Mouse (Mus musculus) midbrain, postnatal 0 days (tissue): Measurements from ENCODE around the gene Dusp28. TPM values are rescaled to one million over a fixed set of nuclear protein-coding genes. Genes with fewer than 3 reads are reported as not detected.
"Not testable (repeated sequence)": the region's sequence is repeated elsewhere in the genome, so short reads cannot be mapped to it uniquely, and the experiment has no call there.

Experiments
- ATAC-seq: fragments of 200-750 bp; cut with Nextera tagmentation; 2 replicates; pipeline ENCODE4 v1.8.0; 2017; ENCODE audit warnings: moderate number of reproducible peaks, mild to moderate bottlenecking, moderate TSS enrichment, moderate library complexity; ENCODE audit not compliant: low FRiP score
- DNase-seq: peaks from one replicate; pipeline ENCODE4 v3.0.0-alpha.2; 2015; ENCODE audit warnings: low spot score
- H3K27ac ChIP-seq: fragments of 300-500 bp; sonication (generic); 2 replicates; pipeline ENCODE4 v1.5.1; 2014; ENCODE audit warnings: low read depth, mild to moderate bottlenecking, low read length, mixed read lengths
- H3K27me3 ChIP-seq: fragments of 300-500 bp; sonication (generic); 2 replicates; pipeline ENCODE4 v1.6.1; 2014; ENCODE audit warnings: low read length, control low read depth, mixed read lengths; ENCODE audit not compliant: insufficient read depth
- H3K36me3 ChIP-seq: fragments of 300-500 bp; sonication (generic); 2 replicates; pipeline ENCODE4 v1.6.1; 2014; ENCODE audit warnings: low read length, control low read depth, mixed read lengths; ENCODE audit not compliant: insufficient read depth
- H3K4me1 ChIP-seq: fragments of 300-500 bp; sonication (generic); 2 replicates; pipeline ENCODE4 v1.6.1; 2014; ENCODE audit warnings: mild to moderate bottlenecking, control low read depth, antibody characterized with exemption, low read length, mixed read lengths; ENCODE audit not compliant: insufficient read depth
- H3K4me2 ChIP-seq: fragments of 300-500 bp; sonication (generic); 2 replicates; pipeline ENCODE4 v1.6.1; 2014; ENCODE audit warnings: low read depth, mild to moderate bottlenecking, low read length, mixed read lengths; ENCODE audit not compliant: poor library complexity, severe bottlenecking
- H3K4me3 ChIP-seq: fragments of 300-500 bp; sonication (generic); 2 replicates; pipeline ENCODE4 v1.5.1; 2014; ENCODE audit warnings: low read depth, mild to moderate bottlenecking, low read length, moderate library complexity
- H3K9ac ChIP-seq: fragments of 300-500 bp; sonication (generic); replicated peaks from 2 replicates; pipeline ENCODE4 v1.6.1; 2014; ENCODE audit warnings: mild to moderate bottlenecking, low read length, moderate library complexity, mixed read lengths; ENCODE audit not compliant: poor library complexity, severe bottlenecking
- H3K9me3 ChIP-seq: fragments of 300-500 bp; sonication (generic); 2 replicates; pipeline ENCODE4 v1.6.1; 2016; ENCODE audit warnings: low read length, control low read depth
- CTCF ChIP-seq: IDR thresholded peaks from 2 replicates; pipeline ENCODE4 v1.5.1; 2016; ENCODE audit warnings: antibody characterized with exemption, mild to moderate bottlenecking
- WGBS: fragments of 180-500 bp; shearing (Covaris S2); extraction: QIAGEN DNeasy Blood & Tissue Kit; methylation state at CpG from one replicate; pipeline ENCODE4 v1.1.7; 2014; 5-methylcytosine and 5-hydroxymethylcytosine counted together
- polyA plus RNA-seq: library from polyadenylated mRNA; unstranded; fragments of >200 nt; fragmentation: Nextera tagmentation; extraction: Ambion mirVana; gene quantifications from 2 replicates; pipeline ENCODE4 v1.2.1, GENCODE M21; 2015
- total RNA-seq: library from RNA; depleted of rRNA; stranded (reverse); fragments of >200 nt; gene quantifications from 2 replicates; pipeline ENCODE4 v1.2.3, GENCODE M21; 2014; rRNA removed

Dusp28 gene
- total and polyA plus RNA-seq, 2 experiments from 2014 or later, result 24.6 to 30.2 TPM

GRCm38 (mm10) chr1:92956571-92957335 lies 50.0 kb downstream of the Dusp28 start:
- H3K36me3 ChIP-seq, DNase-seq, ATAC-seq, H3K4me2 ChIP-seq, H3K27ac ChIP-seq, H3K27me3 ChIP-seq, H3K9ac ChIP-seq, H3K4me3 ChIP-seq, H3K4me1 ChIP-seq, H3K9me3 ChIP-seq: not testable (repeated sequence)
- peak; percentile 75 for TF ChIP-seq CTCF
- 7% methylated on average over 11 of the region's 11 CpGs for WGBS

Other genes with a start within 250 kb of the Dusp28 start
- 151 and 208 TPM in 2 replicates for gene Gpc1, start 75.3 kb upstream of the Dusp28 start, total RNA-seq
- 51.8 and 53.3 TPM in 2 replicates for gene Gpc1, start 75.3 kb upstream of the Dusp28 start, polyA plus RNA-seq
- gene Ankmy1, start 4.1 kb upstream of the Dusp28 start, total RNA-seq, result 0.28 TPM in 1 of 2 replicates, not detected in the other
- 0.39 and 0.56 TPM in 2 replicates for gene Ankmy1, start 4.1 kb upstream of the Dusp28 start, polyA plus RNA-seq
- 37.2 and 39.3 TPM in 2 replicates for gene Rnpepl1, start 3.8 kb downstream of the Dusp28 start, total RNA-seq
- 28.0 and 29.6 TPM in 2 replicates for gene Rnpepl1, start 3.8 kb downstream of the Dusp28 start, polyA plus RNA-seq
- 84.7 and 101 TPM in 2 replicates for gene Capn10, start 27.4 kb downstream of the Dusp28 start, total RNA-seq
- gene Capn10, start 27.4 kb downstream of the Dusp28 start, polyA plus RNA-seq, result 52.8 and 55.6 TPM in 2 replicates
- 0.76 and 0.88 TPM in 2 replicates for gene Gpr35, start 43.9 kb downstream of the Dusp28 start, total RNA-seq
- 0.36 and 0.73 TPM in 2 replicates for gene Gpr35, start 43.9 kb downstream of the Dusp28 start, polyA plus RNA-seq
- not detected in 2 replicates for gene Aqp12, start 99.4 kb downstream of the Dusp28 start, total RNA-seq
- not detected in 2 replicates for gene Aqp12, start 99.4 kb downstream of the Dusp28 start, polyA plus RNA-seq
- gene Kif1a, start 195.0 kb downstream of the Dusp28 start, total RNA-seq, result 677 and 686 TPM in 2 replicates
- gene Kif1a, start 195.0 kb downstream of the Dusp28 start, polyA plus RNA-seq, result 690 and 716 TPM in 2 replicates
- gene Agxt, start 228.3 kb downstream of the Dusp28 start, total RNA-seq, result not detected in 2 replicates
- gene Agxt, start 228.3 kb downstream of the Dusp28 start, polyA plus RNA-seq, result not detected in 2 replicates